Mouse (Mus musculus) limb, embryonic 10.5 days (tissue): ENCODE measurements at regions not wholly inside any gene's neighbourhood (a gene's known extent, or its start where the extent isn't known, plus 50 kb on each side); places are given as distances from the start of the nearest gene placed in this dataset.
"Not testable (repeated sequence)": the region's sequence is repeated elsewhere in the genome, so short reads cannot be mapped to it uniquely, and the experiment has no call there.

Experiments
- DNase-seq: peaks from one replicate; pipeline ENCODE4 v3.0.0-alpha.2; 2017; ENCODE audit warnings: low spot score
- H3K27ac ChIP-seq: fragments of 300-500 bp; sonication (generic); 2 replicates; pipeline ENCODE4 v1.5.1; 2016; ENCODE audit warnings: mild to moderate bottlenecking
- H3K27me3 ChIP-seq: fragments of 300-500 bp; sonication (generic); 2 replicates; pipeline ENCODE4 v1.6.1; 2016; ENCODE audit warnings: low read depth, mild to moderate bottlenecking; ENCODE audit not compliant: poor library complexity, severe bottlenecking
- H3K36me3 ChIP-seq: fragments of 300-500 bp; sonication (generic); 2 replicates; pipeline ENCODE4 v1.6.1; 2016; ENCODE audit warnings: mild to moderate bottlenecking, moderate library complexity
- H3K4me1 ChIP-seq: fragments of 300-500 bp; sonication (generic); 2 replicates; pipeline ENCODE4 v1.6.1; 2016
- H3K4me3 ChIP-seq: fragments of 300-500 bp; sonication (generic); 2 replicates; pipeline ENCODE4 v1.5.1; 2016; ENCODE audit warnings: mild to moderate bottlenecking, moderate library complexity
- H3K9me3 ChIP-seq: fragments of 300-500 bp; sonication (generic); replicated peaks from 2 replicates; pipeline ENCODE4 v1.6.1; 2016; ENCODE audit warnings: mild to moderate bottlenecking
- WGBS: fragments of 180-500 bp; shearing (Covaris S2); methylation state at CpG from one replicate; pipeline ENCODE4 v1.1.7; 2016; 5-methylcytosine and 5-hydroxymethylcytosine counted together

DNA sequence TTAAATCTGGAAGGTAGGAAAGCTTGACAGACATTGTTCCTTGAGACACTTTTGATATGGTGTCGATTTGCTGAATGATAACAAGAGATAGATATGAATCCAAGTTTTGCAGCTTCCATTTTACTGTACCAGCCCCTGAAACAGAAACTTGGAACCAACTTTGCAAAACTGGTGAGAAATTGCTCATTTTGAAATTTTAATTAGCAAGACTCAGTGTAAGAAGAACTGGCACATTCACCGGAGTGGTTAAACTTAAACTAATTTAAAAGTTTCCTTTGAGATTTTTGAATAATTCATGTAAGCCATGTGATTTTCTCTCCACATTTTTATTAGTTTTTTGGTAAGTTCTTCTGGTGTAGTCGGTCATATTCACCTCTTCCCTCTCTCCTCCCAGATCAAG, 85.3 kb downstream of the Slitrk1 start:
- H3K9me3 ChIP-seq = no peaks in the 10 kb centered on the region
- H3K27ac ChIP-seq = no peak overlapping the region
- H3K4me3 ChIP-seq = no peak overlapping the region
- no peak for DNase-seq
- WGBS = 94% methylated on average over 3 of the region's 3 CpGs
- H3K4me1 ChIP-seq = no peaks in the 10 kb centered on the region
- H3K27me3 ChIP-seq = no peaks in the 10 kb centered on the region
- H3K36me3 ChIP-seq = no peaks in the 10 kb centered on the region

DNA sequence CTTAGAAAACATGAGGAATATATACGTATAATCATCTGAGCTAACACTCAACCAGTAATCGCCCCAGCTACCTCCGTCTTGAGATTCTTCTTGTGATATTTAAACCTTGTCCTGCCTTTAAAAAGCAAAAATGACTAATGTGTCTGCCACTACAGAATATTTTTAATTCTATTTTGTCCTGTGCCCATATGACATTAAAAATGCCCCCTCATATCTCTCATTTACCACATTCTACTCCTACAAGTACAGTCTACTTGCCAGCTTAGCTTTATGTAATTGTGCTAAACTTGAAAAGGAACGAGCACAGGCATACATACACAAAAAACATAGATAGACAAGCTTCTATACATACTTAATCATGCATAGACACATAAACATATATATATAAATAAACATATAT, 92.4 kb downstream of the Slitrk1 start:
- no peaks in the 10 kb centered on the region for H3K36me3 ChIP-seq
- H3K27ac ChIP-seq = no peak overlapping the region
- 93% methylated on average over 4 of the region's 4 CpGs for WGBS
- no peak for DNase-seq
- no peaks in the 10 kb centered on the region for H3K9me3 ChIP-seq
- no peaks in the 10 kb centered on the region for H3K27me3 ChIP-seq
- no peak overlapping the region for H3K4me3 ChIP-seq
- no peaks in the 10 kb centered on the region for H3K4me1 ChIP-seq

DNA sequence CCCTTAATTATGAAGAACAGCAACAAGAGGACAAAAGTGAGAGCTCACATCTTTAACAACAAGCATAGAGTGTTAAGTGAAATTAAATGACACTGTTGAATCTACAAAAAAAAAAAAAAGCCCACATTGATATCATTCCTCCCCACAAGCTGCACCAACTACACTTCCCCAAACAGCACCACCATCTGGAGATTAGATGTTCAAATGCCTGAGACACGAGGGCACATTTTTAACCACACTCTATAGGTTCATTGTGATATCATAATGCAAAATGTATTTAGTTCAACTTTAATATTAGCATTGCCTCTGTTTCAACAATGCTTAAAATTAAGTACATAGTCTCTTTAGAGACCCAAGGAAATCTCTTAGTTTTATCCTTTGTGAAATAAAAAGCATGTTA, 94.6 kb downstream of the Slitrk1 start:
- WGBS = 81% methylated on average over 1 of the region's 1 CpGs
- H3K4me3 ChIP-seq = no peak overlapping the region
- DNase-seq = no peak

GRCm38 (mm10) chr14:108805394-108805982, 108.5 kb downstream of the Slitrk1 start:
- Histone ChIP-seq H3K36me3 (no peaks in the 10 kb centered on the region), H3K27ac (no peak overlapping the region), H3K4me3 (no peak overlapping the region), H3K4me1 (no peaks in the 10 kb centered on the region), H3K9me3 (no peaks in the 10 kb centered on the region), H3K27me3 (no peaks in the 10 kb centered on the region)
- 88% methylated on average over 5 of the region's 5 CpGs for WGBS
- DNase-seq = no peak

More for the DNA sequence above, 94.6 kb downstream of the Slitrk1 start:
- no peaks in the 10 kb centered on the region for H3K27me3 ChIP-seq
- H3K27ac ChIP-seq = no peak overlapping the region
- no peaks in the 10 kb centered on the region for H3K36me3 ChIP-seq
- no peaks in the 10 kb centered on the region for H3K9me3 ChIP-seq
- no peaks in the 10 kb centered on the region for H3K4me1 ChIP-seq

DNA sequence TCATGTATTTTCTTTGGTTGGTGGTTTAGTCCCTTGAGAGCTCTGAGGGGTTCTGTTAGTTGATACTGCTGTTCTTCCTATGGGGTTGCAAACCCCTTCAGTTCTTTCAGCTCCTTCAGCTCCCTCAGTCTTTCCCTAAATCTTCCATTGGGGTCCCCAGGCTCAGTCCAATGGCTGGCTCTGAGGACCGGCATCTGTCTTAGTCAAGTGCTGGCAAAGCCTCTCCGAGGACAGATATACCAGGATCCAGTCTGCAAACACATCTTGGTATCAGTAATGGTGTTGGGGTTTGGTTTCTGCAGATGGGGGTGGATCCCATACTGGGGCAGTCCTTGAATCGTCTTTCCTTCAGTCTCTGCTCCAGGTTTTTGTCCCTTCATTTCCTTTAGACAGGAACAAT, 115.1 kb downstream of the Slitrk1 start:
- H3K27ac ChIP-seq = no peak overlapping the region
- WGBS = 90% methylated on average over 3 of the region's 3 CpGs
- no peaks in the 10 kb centered on the region for H3K4me1 ChIP-seq
- no peaks in the 10 kb centered on the region for H3K9me3 ChIP-seq
- no peak for DNase-seq
- no peaks in the 10 kb centered on the region for H3K36me3 ChIP-seq
- H3K4me3 ChIP-seq = no peak overlapping the region
- H3K27me3 ChIP-seq = no peaks in the 10 kb centered on the region

DNA sequence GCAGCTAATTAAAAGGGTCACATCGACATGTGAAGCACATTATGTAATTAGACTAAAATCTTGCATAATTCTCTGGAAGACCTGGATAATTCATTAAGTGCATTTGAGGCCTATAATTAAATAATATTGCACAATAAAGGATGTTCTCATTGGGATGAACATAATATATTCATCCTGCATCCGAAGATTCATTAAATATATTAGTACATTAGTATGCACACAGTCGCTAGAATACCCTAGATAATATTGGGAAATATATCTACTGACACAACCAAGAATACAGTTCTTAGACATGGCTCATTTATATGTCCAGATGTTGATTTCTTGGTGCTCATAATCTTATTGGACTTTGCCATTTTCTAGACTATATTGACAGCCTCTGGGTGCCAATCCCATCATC, 121.5 kb downstream of the Slitrk1 start:
- Histone ChIP-seq H3K4me3 (no peak overlapping the region), H3K9me3 (no peaks in the 10 kb centered on the region), H3K36me3 (no peaks in the 10 kb centered on the region), H3K4me1 (no peaks in the 10 kb centered on the region), H3K27me3 (no peaks in the 10 kb centered on the region), H3K27ac (no peak overlapping the region)
- 90% methylated on average over 3 of the region's 3 CpGs for WGBS
- no peak for DNase-seq

DNA sequence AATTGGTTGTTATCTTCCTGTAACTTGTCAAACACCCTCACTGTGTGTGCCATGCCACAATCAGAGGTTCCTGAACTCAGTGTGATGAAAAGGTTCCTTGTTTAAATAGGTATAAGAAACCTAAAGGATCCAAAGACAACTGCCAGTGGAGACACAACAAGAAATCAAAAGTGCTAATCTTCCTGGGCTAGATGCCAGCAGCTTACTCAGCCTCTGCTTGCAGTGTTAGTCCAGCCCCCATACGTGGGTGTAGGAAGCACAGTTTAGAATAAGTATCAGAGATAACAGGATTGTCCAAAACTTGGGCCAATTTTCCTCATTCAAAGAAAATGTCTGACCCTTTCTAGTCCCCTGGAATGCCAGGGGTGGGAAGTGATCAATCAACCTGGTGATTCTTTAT, 122.7 kb downstream of the Slitrk1 start:
- H3K27ac ChIP-seq = no peak overlapping the region
- H3K4me1 ChIP-seq = no peaks in the 10 kb centered on the region
- no peaks in the 10 kb centered on the region for H3K36me3 ChIP-seq
- 68% methylated on average over 1 of the region's 1 CpGs for WGBS
- no peak for DNase-seq
- H3K27me3 ChIP-seq = no peaks in the 10 kb centered on the region
- no peaks in the 10 kb centered on the region for H3K9me3 ChIP-seq
- no peak overlapping the region for H3K4me3 ChIP-seq

DNA sequence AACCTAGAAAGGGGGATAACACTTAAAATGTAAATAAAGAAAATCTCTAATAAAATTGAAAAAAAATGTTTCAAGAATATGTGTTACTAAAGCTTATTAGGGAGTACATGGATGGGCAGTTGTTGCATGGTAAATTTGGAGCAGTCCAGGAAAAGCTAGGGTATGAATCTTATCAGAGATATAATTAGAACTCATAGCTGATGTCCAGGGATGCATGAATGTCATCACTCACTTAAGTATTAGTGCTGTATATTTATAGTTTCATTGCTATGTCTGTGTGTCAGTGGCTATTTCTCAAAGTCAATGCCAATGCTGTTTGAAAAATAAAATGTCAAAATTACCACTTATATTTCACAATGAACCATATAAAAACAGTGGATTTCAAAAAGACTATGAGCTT, 165.2 kb downstream of the Slitrk1 start:
- Histone ChIP-seq H3K27me3 (no peaks in the 10 kb centered on the region), H3K27ac (no peak overlapping the region), H3K4me1 (no peaks in the 10 kb centered on the region), H3K36me3 (no peaks in the 10 kb centered on the region), H3K4me3 (no peak overlapping the region), H3K9me3 (no peaks in the 10 kb centered on the region)
- no peak for DNase-seq

DNA sequence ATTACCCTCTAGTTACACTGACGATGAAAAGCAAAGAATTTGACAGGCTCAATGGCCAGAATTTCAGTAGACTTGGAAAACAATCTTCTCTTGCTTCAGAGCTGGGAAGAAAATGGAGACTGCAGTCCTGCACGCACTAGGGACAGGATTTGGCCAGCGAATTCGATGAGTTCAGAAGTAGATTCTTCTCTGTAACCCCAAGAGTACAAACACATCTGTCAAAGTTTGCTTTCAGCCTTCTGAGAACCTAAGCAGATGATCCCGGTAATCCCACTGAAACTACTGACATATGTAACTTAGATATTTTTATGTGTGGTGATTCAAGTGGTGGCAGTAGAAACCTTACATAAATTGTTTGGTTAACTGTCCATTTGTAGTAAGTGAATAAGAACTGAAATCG, 202.1 kb downstream of the Slitrk1 start:
- Histone ChIP-seq H3K27ac (no peak overlapping the region), H3K4me1 (peaks cover 7% of the 10 kb centered on the region), H3K36me3 (no peaks in the 10 kb centered on the region), H3K4me3 (no peak overlapping the region), H3K27me3 (no peaks in the 10 kb centered on the region), H3K9me3 (no peaks in the 10 kb centered on the region)
- no peak for DNase-seq
- WGBS = 91% methylated on average over 6 of the region's 6 CpGs

- Histone ChIP-seq H3K4me3 (no peak overlapping the region), H3K9me3 (no peaks in the 10 kb centered on the region), H3K27me3 (no peaks in the 10 kb centered on the region), H3K27ac (no peak overlapping the region), H3K4me1 (peaks cover 7% of the 10 kb centered on the region), H3K36me3 (no peaks in the 10 kb centered on the region)
- peak; percentile 31 for DNase-seq
Observed at GRCm38 (mm10) chr14:108709101-108709631, 204.8 kb downstream of the Slitrk1 start.

- 88% methylated on average over 5 of the region's 5 CpGs for WGBS
- H3K27ac ChIP-seq, H3K27me3 ChIP-seq, H3K36me3 ChIP-seq, H3K4me1 ChIP-seq, H3K4me3 ChIP-seq, DNase-seq, H3K9me3 ChIP-seq: not testable (repeated sequence)
Observed at GRCm38 (mm10) chr14:108704662-108705061, 209.3 kb downstream of the Slitrk1 start.

DNA sequence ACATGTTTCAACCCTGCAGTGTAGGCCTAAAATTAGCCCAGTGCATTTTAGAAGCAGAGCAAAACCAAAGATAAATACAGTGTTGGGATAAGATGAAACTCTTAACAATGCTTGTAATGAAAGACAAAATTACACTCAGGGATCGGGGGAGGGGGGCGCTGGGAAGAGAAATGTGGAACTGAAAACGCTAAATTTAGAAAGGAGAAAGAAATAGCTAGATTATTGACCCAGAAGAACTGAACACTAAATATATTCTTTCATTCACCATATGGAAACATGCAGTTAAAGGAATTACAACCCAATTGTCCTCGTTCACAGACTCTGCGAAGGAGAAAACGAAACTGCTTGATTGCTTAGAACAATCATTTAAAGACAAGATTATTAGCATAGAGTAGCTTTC, 249.1 kb downstream of the Slitrk1 start:
- Histone ChIP-seq H3K27me3 (no peaks in the 10 kb centered on the region), H3K4me3 (no peak overlapping the region), H3K27ac (no peak overlapping the region), H3K4me1 (no peaks in the 10 kb centered on the region), H3K9me3 (no peaks in the 10 kb centered on the region), H3K36me3 (no peaks in the 10 kb centered on the region)
- WGBS = 88% methylated on average over 6 of the region's 6 CpGs
- DNase-seq = no peak

GRCm38 (mm10) chr14:108638291-108638690, 275.7 kb downstream of the Slitrk1 start:
- WGBS = 93% methylated on average over 2 of the region's 2 CpGs

GRCm38 (mm10) chr14:108635266-108635665, 278.7 kb downstream of the Slitrk1 start:
- no peaks in the 10 kb centered on the region for H3K27me3 ChIP-seq
- no peaks in the 10 kb centered on the region for H3K4me1 ChIP-seq
- no peaks in the 10 kb centered on the region for H3K9me3 ChIP-seq
- no peak overlapping the region for H3K27ac ChIP-seq
- DNase-seq = no peak
- WGBS = 95% methylated on average over 2 of the region's 2 CpGs
- no peak overlapping the region for H3K4me3 ChIP-seq
- H3K36me3 ChIP-seq = no peaks in the 10 kb centered on the region

More at GRCm38 (mm10) chr14:108638291-108638690, 275.7 kb downstream of the Slitrk1 start:
- Histone ChIP-seq H3K27ac (no peak overlapping the region), H3K9me3 (no peaks in the 10 kb centered on the region), H3K36me3 (no peaks in the 10 kb centered on the region), H3K27me3 (no peaks in the 10 kb centered on the region), H3K4me1 (no peaks in the 10 kb centered on the region), H3K4me3 (no peak overlapping the region)
- no peak for DNase-seq
